Mouse (Mus musculus): ENCODE measurements around the gene Sdc3.

Sdc3 gene

DNA sequence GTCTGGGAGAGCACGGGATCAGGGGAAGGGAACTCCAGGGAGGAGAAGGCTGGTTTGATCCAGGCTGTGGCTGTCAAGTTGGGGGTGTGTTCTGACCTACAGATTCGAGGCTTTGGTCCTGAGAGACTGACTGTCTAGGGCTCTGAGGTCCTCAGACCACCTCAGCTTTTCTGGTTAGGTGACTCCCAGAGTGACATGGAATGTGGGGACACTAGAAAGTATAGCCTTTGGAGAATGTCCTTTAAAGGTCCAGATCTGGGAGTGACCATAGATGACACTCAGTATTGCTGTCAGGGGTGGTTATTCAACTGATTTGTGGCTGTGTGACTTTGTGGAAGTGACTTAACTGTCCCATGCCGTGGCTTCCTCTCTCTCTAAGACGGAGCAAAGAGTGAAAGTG, 2.4 kb downstream of the Sdc3 start:
- DNase-seq, result no peak

GRCm38 (mm10) chr4:130795970-130796369, 3.6 kb downstream of the Sdc3 start:
- DNase-seq, result no peak

DNA sequence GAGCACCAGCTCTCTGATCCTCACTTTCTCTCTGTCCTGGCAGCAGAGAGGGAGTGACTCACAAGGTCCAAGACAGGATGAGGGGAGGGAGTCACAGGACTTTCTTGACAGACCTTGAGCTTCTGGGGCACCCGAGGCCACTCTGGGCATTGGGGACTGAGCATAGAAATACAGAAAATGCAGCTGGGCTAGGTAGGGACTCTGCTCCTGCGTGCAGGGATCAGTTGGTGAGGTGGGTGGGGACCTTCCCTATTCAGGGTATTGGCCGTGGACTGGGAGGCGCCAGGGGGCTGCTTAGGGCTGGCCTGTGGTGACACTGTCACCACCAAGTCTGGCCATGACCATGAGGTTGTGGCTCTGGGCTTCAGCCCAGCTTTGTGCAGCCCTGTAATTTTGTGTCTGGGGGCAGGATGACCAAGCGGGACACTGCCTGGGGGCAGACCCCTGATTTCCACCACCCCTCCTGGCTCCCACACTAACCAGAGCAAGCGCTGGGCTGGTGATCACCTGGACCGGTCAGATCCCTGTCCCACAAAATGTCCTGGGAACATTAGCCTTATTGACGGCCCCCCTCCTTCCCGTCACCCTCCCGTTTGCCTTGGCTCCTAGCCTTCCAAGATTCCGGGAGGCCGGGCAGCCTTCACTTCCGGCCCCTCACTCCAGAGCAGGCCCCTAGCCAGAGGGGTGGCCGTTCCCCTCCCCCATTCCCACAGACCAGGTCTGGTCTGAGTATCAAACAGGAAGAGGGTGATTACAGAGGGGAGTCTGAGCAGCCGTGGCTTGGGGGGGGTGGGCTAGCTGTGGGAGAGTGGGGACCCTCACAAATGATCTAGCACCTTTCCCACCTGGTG, 5.1 kb downstream of the Sdc3 start:
- no peak for DNase-seq

- DNase-seq, result no peak
These were observed 6.1 kb downstream of the Sdc3 start for GRCm38 (mm10) chr4:130798416-130798815.

- no peak for DNase-seq
These were observed 6.8 kb downstream of the Sdc3 start for GRCm38 (mm10) chr4:130799118-130799517.

GRCm38 (mm10) chr4:130799582-130799981, 7.2 kb downstream of the Sdc3 start:
- no peak for DNase-seq

DNA sequence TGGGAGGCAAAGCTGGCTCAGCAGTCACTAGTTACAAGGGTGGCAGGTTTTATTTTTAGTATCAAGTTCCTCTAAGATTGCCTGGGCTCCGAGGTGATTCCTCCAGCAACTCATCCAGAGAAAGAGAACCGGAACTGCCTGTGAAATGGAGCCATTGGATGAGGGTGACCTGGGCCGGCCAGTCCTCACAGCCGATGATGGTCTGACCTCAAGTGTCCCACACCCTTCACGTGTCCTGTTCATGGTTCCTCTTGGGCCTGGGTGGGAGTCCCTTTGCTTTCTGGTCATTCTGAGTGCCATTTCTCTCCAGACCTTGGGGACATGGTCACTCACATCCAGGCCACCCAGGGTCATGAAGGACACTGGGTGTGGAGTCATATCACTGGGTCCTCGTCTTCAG, 7.8 kb downstream of the Sdc3 start:
- no peak for DNase-seq

DNA sequence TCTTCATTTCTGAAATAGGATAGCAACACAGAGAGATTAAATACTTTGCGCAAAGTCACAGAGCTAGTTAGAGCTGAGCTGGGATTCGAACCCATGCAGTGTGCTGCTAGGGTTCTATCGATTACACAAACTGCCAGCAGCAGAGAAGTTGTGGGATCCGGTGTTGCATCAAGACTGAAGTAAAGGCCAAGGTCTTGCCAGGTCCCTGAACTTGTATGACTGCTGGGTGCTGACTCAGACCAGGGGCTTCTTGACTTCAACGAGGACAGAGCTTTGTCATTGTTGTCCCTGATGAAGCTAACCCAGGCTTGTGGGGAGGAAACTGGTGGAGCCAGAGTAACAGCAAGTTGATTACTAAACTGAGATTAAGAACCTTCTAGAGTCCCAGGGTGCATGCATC, 8.9 kb downstream of the Sdc3 start:
- DNase-seq, result no peak

GRCm38 (mm10) chr4:130801624-130802329, 9.4 kb downstream of the Sdc3 start:
- DNase-seq, result no peak

DNA sequence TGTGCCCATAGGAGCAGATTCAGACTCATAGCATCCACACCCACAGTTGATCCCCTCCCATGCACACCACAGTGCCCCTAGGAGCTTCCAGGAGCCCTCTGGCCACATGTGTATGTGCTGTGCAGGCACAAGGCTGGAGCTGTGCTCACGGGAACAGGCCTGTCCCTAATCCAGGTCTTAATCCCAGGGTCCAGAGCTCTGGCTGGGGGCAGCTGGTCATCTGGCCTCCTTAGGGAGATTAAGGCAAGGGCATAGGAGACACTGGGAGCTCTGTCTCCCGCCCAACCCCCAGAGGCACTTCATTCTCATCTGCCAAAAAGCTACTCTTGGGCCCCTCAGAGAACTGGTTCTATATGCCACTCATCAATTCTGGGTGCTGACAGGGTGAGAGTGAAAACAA, 11.3 kb downstream of the Sdc3 start:
- DNase-seq, result no peak

GRCm38 (mm10) chr4:130804292-130804691, 12.0 kb downstream of the Sdc3 start:
- no peak for DNase-seq

DNA sequence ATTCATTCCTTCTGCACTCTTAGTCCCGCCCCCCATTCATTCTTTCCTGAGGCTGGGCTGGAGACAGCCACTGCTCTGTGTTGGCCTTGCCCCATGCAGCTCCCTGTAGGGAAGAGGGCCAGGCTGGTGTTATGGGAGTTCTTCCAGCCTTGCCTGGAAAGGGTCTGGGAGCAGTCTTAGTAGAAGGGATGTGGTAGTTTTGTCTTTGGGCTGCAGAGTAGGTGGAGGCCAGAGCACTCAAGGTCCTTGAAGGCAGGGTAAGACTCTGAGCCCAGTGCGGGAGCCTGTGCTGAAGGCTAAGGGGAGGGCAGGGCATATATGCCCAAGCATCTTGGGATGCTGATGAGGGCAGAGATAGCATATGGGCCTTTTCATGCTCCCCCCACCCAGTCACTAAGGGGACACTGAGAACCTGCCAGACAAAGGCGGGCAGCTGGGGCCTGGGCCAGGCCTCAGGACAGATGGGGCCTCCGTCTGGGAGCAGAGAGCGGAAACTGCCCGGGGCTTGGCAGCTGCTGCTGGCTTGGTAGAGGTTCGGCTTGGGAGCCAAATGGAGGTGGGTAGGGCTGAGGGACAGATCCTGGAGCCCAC, 12.5 kb downstream of the Sdc3 start:
- DNase-seq, result peak; percentile 71

- DNase-seq, result no peak
These were observed 13.4 kb downstream of the Sdc3 start for GRCm38 (mm10) chr4:130805746-130806145.

- DNase-seq, result no peak
These were observed 14.4 kb downstream of the Sdc3 start for GRCm38 (mm10) chr4:130806746-130807145.

DNA sequence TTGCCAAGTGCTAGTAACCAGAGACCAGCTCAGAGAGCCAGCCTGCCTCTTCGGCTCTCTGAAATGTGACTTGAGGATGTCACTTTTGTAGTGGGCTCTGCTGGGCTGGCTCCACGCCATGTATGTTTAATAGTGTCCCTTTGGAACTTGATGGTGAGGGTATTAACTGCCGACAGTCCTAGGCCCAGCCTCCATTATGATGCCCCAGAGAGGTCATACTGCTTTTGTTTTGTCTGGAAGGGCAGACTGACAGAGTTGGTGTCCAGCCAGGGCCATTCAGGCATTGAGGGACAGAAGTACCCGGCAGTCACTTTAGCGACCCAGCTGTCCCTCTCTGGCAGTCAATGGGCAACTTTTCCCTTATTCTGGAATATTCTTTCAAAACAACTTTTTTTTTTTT, 17.4 kb downstream of the Sdc3 start:
- DNase-seq, result no peak

DNA sequence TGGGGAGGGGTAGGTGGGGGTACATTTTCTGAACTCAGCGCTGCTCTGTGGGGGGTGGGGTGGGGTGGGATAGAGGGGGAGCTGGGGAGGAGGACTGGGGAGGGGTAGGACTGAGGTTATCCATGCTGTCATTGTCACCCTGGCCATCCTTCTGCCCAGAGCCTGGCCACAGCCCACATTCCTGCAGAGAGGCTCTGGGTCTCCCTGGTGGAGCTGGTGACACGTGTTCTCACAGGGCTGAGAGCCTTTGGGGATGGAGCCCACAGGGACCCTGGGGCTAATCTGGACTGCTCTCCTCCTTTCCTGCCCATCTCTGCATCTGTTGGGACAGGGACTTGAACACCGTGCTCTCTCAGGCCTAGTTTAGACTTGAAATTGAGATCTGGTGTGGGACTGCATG, 18.5 kb downstream of the Sdc3 start:
- DNase-seq, result no peak

DNA sequence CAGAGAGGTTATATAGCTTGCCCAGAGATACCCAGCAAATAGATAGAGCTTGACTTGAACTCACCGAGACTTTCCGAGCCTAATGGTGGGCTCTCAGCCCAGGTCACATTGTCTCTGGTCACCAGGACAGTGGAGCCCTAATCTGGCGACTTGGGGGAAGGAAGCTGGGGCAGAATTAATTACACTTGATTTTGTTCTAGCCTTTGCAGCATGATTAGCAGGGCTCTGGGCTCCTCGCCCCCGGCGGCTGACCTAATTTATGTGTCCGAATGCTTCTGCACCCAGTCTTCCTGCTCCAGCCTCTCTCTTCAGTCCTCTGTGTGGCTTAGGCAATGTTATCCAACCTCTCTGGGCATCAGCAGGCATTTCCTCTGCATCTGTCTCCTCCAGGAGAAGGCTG, 19.0 kb downstream of the Sdc3 start:
- DNase-seq, result peak; percentile 32

DNA sequence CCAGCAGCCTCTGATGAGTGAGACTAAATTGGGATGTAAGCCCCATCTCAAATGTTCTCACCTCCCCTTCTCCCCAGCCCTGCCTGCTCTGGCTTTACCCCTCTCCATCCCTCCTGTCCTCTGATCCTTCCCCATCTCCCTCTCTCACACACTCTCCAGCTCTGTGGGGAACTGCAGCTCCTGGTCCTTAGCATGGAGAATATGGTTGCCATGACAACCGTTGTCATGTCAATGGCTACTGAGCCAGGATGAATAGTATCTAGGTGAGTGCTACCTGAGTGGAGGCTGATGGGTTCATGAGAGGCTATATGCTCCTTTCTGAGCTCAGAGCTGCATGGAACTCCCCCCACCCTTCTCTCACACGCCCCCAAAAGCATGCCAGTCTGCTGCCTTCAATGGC, 21.6 kb downstream of the Sdc3 start:
- peak; percentile 39 for DNase-seq

GRCm38 (mm10) chr4:130814742-130815330, 22.5 kb downstream of the Sdc3 start:
- DNase-seq, result peak; percentile 38

DNA sequence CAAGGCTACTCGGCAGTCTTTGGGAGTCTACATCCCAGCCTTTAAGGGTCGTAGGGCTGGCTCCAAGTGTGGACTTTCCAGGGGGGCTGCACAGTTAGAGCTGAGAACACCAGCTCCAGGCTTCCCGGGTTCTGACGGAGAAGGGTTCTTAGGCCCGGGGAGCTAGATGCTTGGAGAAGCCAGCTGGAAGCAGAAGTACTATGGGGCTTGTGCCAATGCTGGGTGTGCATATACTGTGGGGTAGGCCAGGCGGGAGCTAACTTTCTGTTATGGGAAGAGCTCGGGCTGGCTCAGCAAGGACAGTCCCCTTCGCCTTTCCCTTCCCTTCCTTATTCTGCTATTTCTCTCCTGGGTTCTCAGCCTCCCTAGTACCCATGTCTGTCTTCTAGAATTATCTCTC, 23.5 kb downstream of the Sdc3 start:
- peak; percentile 49 for DNase-seq

DNA sequence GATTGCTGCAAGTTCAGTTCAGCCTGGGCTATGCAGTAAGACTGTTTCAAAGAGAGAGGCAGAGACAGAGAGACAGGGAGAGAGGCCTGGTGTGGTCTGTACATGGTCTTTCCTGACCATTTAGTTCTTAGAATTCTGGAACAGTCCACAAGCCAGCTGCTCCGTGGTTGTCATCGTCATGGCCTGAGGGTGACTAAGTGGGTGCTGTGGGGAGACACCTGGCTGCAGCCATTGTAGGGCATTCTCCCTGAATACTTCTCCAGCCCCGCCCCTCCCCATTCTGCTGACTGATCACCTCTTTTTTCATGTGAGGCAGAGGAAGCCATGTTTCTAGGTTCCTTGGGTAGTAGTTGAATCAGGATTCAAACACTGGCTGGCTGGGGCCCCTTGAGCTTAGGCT, 27.5 kb downstream of the Sdc3 start:
- no peak for DNase-seq

DNA sequence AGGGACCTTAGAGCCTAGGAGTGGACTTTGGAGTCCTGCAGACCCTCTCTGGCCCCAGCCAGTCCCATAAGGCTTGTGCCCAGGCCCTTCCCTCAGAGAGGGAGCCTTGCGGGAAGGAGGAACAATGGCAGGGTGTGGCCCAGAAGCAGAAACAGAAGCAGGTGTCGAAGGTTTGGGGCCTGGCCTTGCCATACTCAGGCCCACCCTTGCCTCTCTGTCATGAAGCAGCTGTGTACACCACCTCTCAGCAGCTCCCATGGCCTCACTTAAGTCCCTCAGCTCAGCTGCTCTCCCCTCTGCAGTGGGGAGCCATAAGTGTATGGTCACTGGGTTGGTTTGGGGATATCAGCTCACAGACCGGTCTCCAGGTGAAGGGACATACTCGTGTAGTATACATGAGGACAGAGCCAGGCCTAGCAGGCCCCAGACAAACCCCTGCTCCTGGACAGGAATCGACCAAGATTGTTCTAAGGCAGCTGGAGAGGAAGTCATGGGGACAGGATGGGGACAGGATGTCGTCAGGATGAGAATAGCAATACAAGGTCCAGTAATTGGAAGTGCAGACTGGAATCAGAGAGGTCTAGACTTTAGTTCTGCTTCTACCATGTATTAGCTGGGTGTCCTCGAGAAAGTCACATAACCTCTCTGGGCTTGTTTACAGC, 28.4 kb downstream of the Sdc3 start:
- no peak for DNase-seq
